Mouse (Mus musculus) urinary bladder, adult 18-20 months (tissue): Measurements from ENCODE around the gene A630010A05Rik.
"Not testable (repeated sequence)": the region's sequence is repeated elsewhere in the genome, so short reads cannot be mapped to it uniquely, and the experiment has no call there.

Experiments used
- DNase-seq, 2 experiments: peaks; one replicate each; pipeline ENCODE4 v3.0.0; 2022; ENCODE audit warnings: low spot score in 2 of 2, mixed read lengths in 2 of 2

The A630010A05Rik gene

GRCm38 (mm10) chr16:14562017-14562416, at the start of gene A630010A05Rik:
A630010A05Rik (plus strand) TSS chr16:14562317.
- no peak for DNase-seq

- DNase-seq, result no peak
Observed at GRCm38 (mm10) chr16:14535766-14536165, 26.4 kb upstream of the A630010A05Rik start.

GRCm38 (mm10) chr16:14557191-14557590, 4.9 kb upstream of the A630010A05Rik start:
- DNase-seq, result not testable (repeated sequence)
